Mouse (Mus musculus): Measurements from ENCODE around the gene Rfc5. TPM values are rescaled to one million over a fixed set of nuclear protein-coding genes. Genes with fewer than 3 reads are reported as not detected.

The Rfc5 gene
- total and polyA plus RNA-seq, 3 experiments: 44.9 to 145 (median 68.1) TPM

DNA sequence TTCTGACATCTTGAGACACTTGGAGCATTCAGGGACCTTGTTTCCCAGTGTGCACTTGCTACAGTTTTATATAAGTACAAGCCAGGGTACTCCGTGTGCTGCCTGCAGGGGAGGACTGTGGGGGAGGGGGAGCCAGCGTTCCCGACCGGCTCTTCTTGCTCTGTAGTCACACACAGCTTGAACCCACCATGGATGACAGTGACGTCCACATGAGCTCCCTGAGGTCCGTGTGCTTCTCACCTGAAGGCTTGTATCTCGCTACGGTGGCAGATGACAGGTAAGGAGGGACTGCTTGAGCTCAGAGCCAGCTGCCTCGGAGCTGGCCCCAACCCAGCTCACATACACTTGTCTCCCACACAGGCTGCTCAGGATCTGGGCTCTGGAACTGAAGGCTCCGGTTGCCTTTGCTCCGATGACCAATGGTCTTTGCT, 12.5 kb downstream of the Rfc5 start:
- Histone ChIP-seq H3K36me3 (replicated peaks) (peaks cover 93% of the 10 kb centered on the region), H3K9me3 (replicated peaks) (no peaks in the 10 kb centered on the region), H3K27me3 (ENCODE audit: insufficient read depth, low read length) (no peaks in the 10 kb centered on the region), H3K4me1 (ENCODE audit: insufficient read depth, low read depth, low read length) (no peaks in the 10 kb centered on the region), H3K4me3 (ENCODE audit: low read depth, low read length) (no peak overlapping the region)
- ATAC-seq (ENCODE audit: extremely low read depth, insufficient number of reproducible peaks, low FRiP score, poor library complexity, severe bottlenecking) (no peak), DNase-seq (ENCODE audit: low spot score) (no peak)
- no peak for TF ChIP-seq TAL1 (conservative IDR thresholded peaks at IDR 0.05; ENCODE audit: low read depth, low read length)

DNA sequence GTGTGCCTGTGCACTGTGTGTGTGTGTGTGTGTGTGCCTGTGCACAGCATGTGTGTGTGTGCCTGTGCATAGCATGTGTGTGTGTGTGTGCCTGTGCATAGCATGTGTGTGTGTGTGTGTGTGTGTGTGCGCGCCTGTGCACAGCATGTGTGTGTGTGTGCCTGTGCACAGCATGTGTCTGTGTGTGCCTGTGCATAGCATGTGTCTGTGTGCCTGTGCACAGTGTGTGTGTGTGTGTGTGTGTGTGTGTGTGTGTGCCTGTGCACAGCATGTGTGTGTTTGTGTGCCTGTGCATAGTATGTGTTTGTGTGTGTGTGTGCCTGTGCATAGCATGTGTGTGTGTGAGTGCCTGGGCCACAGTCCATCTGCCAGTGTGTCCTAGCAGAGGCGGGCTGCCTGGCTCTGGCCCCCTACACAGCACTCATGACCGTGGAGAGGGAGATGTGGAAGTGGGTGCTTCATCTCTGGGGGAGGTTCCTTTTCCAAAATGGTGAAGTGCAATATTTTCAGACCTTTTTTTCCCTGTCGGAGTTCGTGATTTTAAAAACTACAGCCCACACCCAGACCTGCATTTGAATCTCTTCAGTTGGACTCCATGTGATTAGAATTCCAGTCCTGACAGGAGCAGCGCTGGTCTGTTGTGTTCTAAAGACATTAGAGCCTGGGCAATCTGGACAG, 14.3 kb downstream of the Rfc5 start:
- Histone ChIP-seq H3K4me1 (ENCODE audit: insufficient read depth, low read depth, low read length) (no peaks in the 10 kb centered on the region), H3K27me3 (ENCODE audit: insufficient read depth, low read length) (no peaks in the 10 kb centered on the region), H3K36me3 (replicated peaks) (peaks cover 93% of the 10 kb centered on the region), H3K4me3 (ENCODE audit: low read depth, low read length) (peak overlapping the region; percentile 28; the same call in 1 of the 2 replicates), H3K9me3 (replicated peaks) (no peaks in the 10 kb centered on the region)
- no peak for ATAC-seq (ENCODE audit: extremely low read depth, insufficient number of reproducible peaks, low FRiP score, poor library complexity, severe bottlenecking)
- DNase-seq (ENCODE audit: low spot score): no peak
- TF ChIP-seq POLR2AphosphoS5 (IDR thresholded peaks at IDR 0.05; ENCODE audit: insufficient replicate concordance, low read depth, low read length): peak; percentile 70; the same call in 1 of the 2 replicates
- no peak for TF ChIP-seq TAL1 (conservative IDR thresholded peaks at IDR 0.05; ENCODE audit: low read depth, low read length)

DNA sequence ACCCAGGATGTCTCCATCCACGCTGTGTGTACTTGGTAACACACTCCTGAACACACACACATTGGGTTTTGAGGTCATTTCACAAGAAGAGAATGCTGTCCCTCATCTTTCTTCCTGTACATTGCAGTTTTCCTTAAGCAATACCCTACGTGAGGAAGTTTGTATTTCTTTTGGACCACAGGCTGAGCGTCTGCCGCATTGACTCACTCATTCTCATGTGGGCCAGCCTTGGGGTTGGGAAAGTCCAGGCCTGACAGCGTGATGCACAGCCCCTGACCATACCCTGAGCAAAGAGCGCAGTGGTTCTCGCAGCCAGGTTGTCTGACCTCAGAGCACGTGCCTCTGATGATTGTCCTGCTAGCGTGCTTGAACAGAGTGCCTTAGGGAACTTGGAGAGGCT, 15.4 kb downstream of the Rfc5 start:
- H3K36me3 ChIP-seq (replicated peaks): peaks cover 93% of the 10 kb centered on the region

DNA sequence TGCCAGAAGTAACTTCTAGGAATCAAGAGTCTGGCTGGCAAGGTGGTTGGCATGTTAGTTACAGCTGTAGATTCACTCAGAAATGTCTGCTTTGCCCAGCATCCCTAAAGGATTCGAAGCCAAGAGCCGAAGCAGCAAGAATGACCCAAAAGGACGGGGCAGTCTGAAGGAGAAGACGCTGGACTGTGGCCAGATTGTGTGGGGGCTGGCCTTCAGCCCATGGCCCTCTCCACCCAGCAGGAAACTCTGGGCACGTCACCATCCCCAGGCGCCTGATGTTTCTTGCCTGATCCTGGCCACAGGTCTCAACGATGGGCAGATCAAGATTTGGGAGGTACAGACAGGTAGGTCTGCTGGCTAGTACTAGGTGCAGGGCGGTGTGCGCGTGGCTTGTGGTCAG, 18.3 kb downstream of the Rfc5 start:
- H3K36me3 ChIP-seq (replicated peaks): peaks cover 97% of the 10 kb centered on the region
- TF ChIP-seq GATA2 (IDR thresholded peaks at IDR 0.05; ENCODE audit: borderline replicate concordance, low read depth, low read length) (no peak), CTCF (IDR thresholded peaks at IDR 0.05; ENCODE audit: low read depth, low read length) (no peak), GATA1 (IDR thresholded peaks at IDR 0.05; ENCODE audit: borderline replicate concordance, low read length) (no peak), TAL1 (conservative IDR thresholded peaks at IDR 0.05; ENCODE audit: low read depth, low read length) (no peak), POLR2AphosphoS5 (IDR thresholded peaks at IDR 0.05; ENCODE audit: insufficient replicate concordance, low read depth, low read length) (no peak)

More for the DNA sequence above, 15.4 kb downstream of the Rfc5 start:
- no peak for DNase-seq (ENCODE audit: low spot score)
- ATAC-seq (ENCODE audit: extremely low read depth, insufficient number of reproducible peaks, low FRiP score, poor library complexity, severe bottlenecking): no peak
- TF ChIP-seq POLR2AphosphoS5 (IDR thresholded peaks at IDR 0.05; ENCODE audit: insufficient replicate concordance, low read depth, low read length) (no peak), TAL1 (conservative IDR thresholded peaks at IDR 0.05; ENCODE audit: low read depth, low read length) (no peak), GATA1 (IDR thresholded peaks at IDR 0.05; ENCODE audit: borderline replicate concordance, low read length) (no peak), CTCF (IDR thresholded peaks at IDR 0.05; ENCODE audit: low read depth, low read length) (no peak), GATA2 (IDR thresholded peaks at IDR 0.05; ENCODE audit: borderline replicate concordance, low read depth, low read length) (no peak)
- Histone ChIP-seq H3K9me3 (replicated peaks) (no peaks in the 10 kb centered on the region), H3K27me3 (ENCODE audit: insufficient read depth, low read length) (no peaks in the 10 kb centered on the region), H3K4me1 (ENCODE audit: insufficient read depth, low read depth, low read length) (no peaks in the 10 kb centered on the region), H3K4me3 (ENCODE audit: low read depth, low read length) (no peak overlapping the region)

DNA sequence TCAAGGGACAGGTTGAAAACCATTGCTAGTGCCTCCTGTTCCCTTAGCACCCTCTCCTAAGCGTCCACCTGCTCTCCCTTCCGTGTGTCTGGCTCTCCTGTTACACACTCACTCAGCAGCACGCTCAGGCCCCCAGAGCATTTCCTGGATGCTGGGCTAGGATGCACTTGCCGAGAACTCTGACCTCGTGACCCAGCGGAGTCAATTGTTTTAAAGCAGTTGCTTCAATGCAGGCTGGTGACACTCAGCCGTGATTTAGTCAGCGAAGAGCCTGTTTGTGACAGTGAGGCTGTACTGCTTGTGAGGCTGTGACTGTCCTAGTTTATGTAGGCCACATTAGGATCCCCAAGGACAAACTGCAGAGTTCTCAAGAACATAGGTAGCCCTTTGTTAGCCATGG, 21.6 kb downstream of the Rfc5 start:
- H3K27me3 ChIP-seq (ENCODE audit: insufficient read depth, low read length): no peaks in the 10 kb centered on the region
- DNase-seq (ENCODE audit: low spot score): no peak
- no peaks in the 10 kb centered on the region for H3K4me1 ChIP-seq (ENCODE audit: insufficient read depth, low read depth, low read length)
- no peak overlapping the region for H3K4me3 ChIP-seq (ENCODE audit: low read depth, low read length)
- peaks cover 93% of the 10 kb centered on the region for H3K36me3 ChIP-seq (replicated peaks)
- no peak for TF ChIP-seq GATA2 (IDR thresholded peaks at IDR 0.05; ENCODE audit: borderline replicate concordance, low read depth, low read length)
- TF ChIP-seq GATA1 (IDR thresholded peaks at IDR 0.05; ENCODE audit: borderline replicate concordance, low read length): no peak
- TF ChIP-seq CTCF (IDR thresholded peaks at IDR 0.05; ENCODE audit: low read depth, low read length): no peak
- TF ChIP-seq POLR2AphosphoS5 (IDR thresholded peaks at IDR 0.05; ENCODE audit: insufficient replicate concordance, low read depth, low read length): no peak
- TF ChIP-seq TAL1 (conservative IDR thresholded peaks at IDR 0.05; ENCODE audit: low read depth, low read length): no peak
- H3K9me3 ChIP-seq (replicated peaks): no peaks in the 10 kb centered on the region
- no peak for ATAC-seq (ENCODE audit: extremely low read depth, insufficient number of reproducible peaks, low FRiP score, poor library complexity, severe bottlenecking)

More for the DNA sequence above, 18.3 kb downstream of the Rfc5 start:
- ATAC-seq (ENCODE audit: extremely low read depth, insufficient number of reproducible peaks, low FRiP score, poor library complexity, severe bottlenecking) (no peak), DNase-seq (ENCODE audit: low spot score) (no peak)
- Histone ChIP-seq H3K4me1 (ENCODE audit: insufficient read depth, low read depth, low read length) (no peaks in the 10 kb centered on the region), H3K27me3 (ENCODE audit: insufficient read depth, low read length) (no peaks in the 10 kb centered on the region), H3K4me3 (ENCODE audit: low read depth, low read length) (no peak overlapping the region), H3K9me3 (replicated peaks) (no peaks in the 10 kb centered on the region)

DNA sequence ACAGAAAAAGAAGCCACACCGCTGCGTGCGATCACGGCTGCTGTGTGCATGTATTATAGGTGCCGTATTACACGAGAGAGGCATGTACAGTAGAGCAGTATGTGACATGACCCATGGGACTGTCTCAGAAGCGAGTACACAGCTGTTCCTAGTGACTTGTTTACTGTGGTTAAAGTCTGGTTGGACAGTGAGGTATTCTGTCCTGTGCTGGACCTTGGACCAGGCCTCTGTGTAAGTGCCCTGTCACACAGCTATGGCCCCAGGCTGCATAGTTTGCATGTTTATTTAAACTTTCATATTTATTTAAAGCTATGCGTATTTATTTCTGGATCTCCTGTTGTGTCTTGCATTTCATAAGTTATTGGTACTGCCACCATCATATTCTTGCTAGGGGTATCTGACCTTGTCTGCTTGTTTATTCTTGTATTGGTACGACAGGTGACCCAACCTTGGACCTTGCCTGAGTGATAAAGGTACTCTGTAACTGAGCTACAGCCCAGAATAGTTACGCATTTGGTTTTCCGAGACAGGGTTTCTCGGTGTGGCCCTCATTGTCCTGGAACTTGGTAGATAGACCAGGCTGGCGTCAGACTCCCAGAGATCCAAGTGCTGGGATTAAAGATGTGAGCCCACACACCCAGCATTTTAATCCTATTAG, 22.8 kb downstream of the Rfc5 start:
- H3K4me1 ChIP-seq (ENCODE audit: insufficient read depth, low read depth, low read length): peaks cover 3% of the 10 kb centered on the region
- DNase-seq (ENCODE audit: low spot score) (no peak), ATAC-seq (ENCODE audit: extremely low read depth, insufficient number of reproducible peaks, low FRiP score, poor library complexity, severe bottlenecking) (no peak)
- H3K36me3 ChIP-seq (replicated peaks): peaks cover 87% of the 10 kb centered on the region
- H3K9me3 ChIP-seq (replicated peaks): no peaks in the 10 kb centered on the region
- TF ChIP-seq CTCF (IDR thresholded peaks at IDR 0.05; ENCODE audit: low read depth, low read length): no peak
- TF ChIP-seq TAL1 (conservative IDR thresholded peaks at IDR 0.05; ENCODE audit: low read depth, low read length): no peak
- no peak for TF ChIP-seq GATA2 (IDR thresholded peaks at IDR 0.05; ENCODE audit: borderline replicate concordance, low read depth, low read length)
- no peak for TF ChIP-seq GATA1 (IDR thresholded peaks at IDR 0.05; ENCODE audit: borderline replicate concordance, low read length)
- no peak for TF ChIP-seq POLR2AphosphoS5 (IDR thresholded peaks at IDR 0.05; ENCODE audit: insufficient replicate concordance, low read depth, low read length)
- no peak overlapping the region for H3K4me3 ChIP-seq (ENCODE audit: low read depth, low read length)
- no peaks in the 10 kb centered on the region for H3K27me3 ChIP-seq (ENCODE audit: insufficient read depth, low read length)

Data from G1E (cell line).